Mouse (Mus musculus) liver, postnatal 0 days (tissue): ENCODE data around the gene Olfr1493-ps1.

ENCODE experiments used
- CTCF ChIP-seq: sonication (generic); IDR thresholded peaks from 2 replicates; pipeline ENCODE4 v1.5.1; 2016; ENCODE audit warnings: antibody characterized with exemption, low read depth
- EP300 ChIP-seq: IDR thresholded peaks from 2 replicates; pipeline ENCODE4 v1.6.1; 2016; ENCODE audit warnings: antibody characterized with exemption, low read depth, mild to moderate bottlenecking

DNA sequence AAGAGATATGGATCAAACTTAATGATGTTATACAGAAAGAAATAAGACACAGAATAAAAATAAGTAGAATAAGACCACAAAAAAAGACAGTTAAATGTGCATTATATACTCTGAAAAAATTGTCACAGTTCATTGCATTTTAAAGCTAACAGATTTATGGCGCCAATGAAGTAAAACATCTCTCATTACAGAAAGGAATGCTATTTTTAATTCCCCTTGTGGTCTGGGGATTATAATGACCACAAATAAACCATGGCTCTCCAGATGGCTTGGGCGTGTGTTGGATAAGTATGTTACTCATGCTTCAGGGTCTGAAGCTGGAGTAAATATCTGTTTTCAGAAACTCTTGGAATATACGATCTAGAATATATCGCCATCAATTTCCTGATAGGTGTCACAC lies 16.4 kb downstream of the Olfr1493-ps1 start, which contains the start of gene Olfr1494:
- TF ChIP-seq CTCF = no peak
- TF ChIP-seq EP300 = no peak
